Mouse (Mus musculus) c-Kit-negative CD71-positive TER-119-positive erythroid progenitor cells, embryonic 14.5 days (primary cell): ENCODE measurements around the gene Cst3.
A peak's percentile ranks its signal among the peaks of the same experiment; 100 is the strongest.

Experiments
- DNase-seq: peaks from one replicate; pipeline ENCODE4 v3.0.0-alpha.2; 2013; ENCODE audit warnings: low read depth, low spot score

Cst3 gene

GRCm38 (mm10) chr2:148875335-148875811, at the start of gene Cst3:
TSS of gene Cst3 (minus strand) at chr2:148875692.
- DNase-seq: peak; percentile 51

- DNase-seq: peak; percentile 8
Observed at GRCm38 (mm10) chr2:148902286-148902685, 26.8 kb upstream of the Cst3 start.

DNA sequence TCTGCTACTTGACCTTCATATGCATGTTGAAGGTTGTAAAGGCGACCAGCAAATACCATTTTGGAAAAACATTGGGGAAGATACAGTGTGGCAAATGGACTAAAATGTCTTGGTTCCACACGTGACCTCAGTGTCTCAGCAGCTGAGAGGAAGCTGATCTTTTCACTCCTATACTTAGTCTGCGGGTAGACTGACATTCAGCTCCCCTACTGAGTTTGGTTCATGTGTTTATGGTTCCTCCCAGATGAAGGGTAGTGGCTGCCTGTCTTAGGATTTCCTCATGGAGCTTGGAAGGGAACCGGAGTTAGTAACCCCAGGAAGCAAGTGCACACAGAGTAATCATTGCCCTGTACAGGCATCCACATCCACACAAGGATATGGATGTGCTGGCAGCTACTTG, 24.8 kb upstream of the Cst3 start:
- DNase-seq: no peak

DNA sequence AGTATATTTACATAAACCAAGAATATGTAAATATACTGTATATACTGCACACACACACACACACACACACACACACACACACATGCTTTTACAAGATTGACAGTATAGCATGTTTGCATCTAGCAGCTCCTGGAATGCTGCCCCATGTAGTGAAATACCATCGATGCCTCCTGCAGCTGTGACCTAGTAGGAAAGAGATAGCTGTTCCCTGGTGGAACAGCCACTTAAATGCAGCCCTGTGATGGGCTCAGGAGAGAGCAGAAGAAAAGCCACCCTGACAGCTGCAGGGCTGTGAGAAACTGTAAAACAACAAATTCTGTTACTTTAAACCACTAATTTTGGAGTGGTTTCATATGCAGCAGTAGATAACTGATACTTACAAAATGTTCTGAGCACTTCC, 20.7 kb upstream of the Cst3 start:
- DNase-seq: no peak

- no peak for DNase-seq
Observed at GRCm38 (mm10) chr2:148893107-148893506, 17.6 kb upstream of the Cst3 start.

- DNase-seq: no peak
Observed at GRCm38 (mm10) chr2:148890021-148890851, 14.7 kb upstream of the Cst3 start.

DNA sequence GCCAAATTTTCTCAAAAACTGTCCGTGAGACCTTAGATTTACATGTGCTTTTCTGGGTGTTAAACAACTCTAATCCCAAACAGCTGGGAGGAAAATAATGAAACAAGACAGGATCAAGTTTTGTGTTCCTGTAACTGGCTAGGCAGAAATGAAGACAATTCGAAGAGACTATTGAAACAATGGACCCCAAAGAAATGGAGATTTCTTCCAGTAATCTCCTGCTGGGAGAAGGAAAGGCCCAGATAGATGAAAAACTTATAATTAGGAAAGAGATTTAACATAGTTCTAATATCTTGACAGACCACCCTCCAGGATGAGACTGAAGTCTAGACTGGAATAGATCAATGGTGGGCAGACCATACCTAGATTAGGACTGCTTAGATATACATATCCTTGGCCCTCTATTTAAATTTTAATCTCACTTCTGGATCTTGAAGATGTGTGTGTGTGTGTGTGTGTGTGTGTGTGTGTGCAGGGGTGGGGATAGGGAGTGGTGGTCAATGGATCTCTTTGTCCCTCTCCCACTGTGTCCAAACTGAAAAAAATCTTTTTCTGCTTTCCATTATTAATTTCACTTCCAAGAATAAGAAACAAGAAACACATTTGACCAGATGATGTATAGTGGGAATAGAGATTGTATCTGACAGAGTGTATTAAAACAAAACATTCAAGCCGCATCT, 14.0 kb upstream of the Cst3 start:
- no peak for DNase-seq

DNA sequence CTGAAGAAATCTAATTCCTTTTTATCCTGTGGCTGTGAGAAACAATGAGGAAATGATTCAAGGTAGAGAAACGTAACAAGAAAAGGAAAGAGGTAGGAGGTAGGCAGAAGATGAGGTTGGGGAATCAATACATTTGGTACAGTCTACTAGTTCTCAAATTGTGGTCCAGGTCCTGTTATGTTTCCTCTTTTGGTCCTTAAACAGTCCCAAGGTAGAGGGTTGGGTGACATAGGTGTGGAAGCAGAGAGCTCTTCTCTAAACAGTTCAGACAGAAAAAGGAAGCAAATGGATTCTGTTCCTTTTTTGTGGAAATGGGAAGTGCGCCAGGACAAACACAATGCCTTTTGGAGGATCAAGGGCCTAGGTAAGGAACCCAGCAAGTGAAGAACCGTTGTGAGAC, 13.4 kb upstream of the Cst3 start:
- no peak for DNase-seq

DNA sequence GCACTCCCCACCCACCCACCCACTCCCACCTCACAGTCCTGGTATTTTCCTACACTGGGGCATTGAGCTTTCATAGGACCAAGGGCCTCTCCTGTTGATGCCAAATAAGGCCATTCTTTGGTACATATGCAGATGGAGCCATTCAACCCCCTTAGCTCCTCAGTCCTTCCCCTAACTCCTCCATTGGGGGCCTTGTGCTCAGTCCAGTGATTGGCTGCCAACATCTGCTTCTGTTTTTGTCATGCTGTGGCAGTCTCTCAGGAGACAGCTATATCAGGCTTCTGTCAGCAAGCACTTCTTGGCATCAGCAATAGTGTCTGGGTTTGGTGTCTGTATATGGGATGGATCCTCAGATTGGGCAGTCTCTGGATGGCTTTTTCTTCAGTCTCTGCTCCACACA, 9.2 kb upstream of the Cst3 start:
- DNase-seq: no peak

- no peak for DNase-seq
Observed at GRCm38 (mm10) chr2:148879199-148879598, 3.7 kb upstream of the Cst3 start.

- DNase-seq: no peak
Observed at GRCm38 (mm10) chr2:148878641-148879130, 3.2 kb upstream of the Cst3 start.

GRCm38 (mm10) chr2:148877016-148877770, 1.7 kb upstream of the Cst3 start:
- DNase-seq: no peak

DNA sequence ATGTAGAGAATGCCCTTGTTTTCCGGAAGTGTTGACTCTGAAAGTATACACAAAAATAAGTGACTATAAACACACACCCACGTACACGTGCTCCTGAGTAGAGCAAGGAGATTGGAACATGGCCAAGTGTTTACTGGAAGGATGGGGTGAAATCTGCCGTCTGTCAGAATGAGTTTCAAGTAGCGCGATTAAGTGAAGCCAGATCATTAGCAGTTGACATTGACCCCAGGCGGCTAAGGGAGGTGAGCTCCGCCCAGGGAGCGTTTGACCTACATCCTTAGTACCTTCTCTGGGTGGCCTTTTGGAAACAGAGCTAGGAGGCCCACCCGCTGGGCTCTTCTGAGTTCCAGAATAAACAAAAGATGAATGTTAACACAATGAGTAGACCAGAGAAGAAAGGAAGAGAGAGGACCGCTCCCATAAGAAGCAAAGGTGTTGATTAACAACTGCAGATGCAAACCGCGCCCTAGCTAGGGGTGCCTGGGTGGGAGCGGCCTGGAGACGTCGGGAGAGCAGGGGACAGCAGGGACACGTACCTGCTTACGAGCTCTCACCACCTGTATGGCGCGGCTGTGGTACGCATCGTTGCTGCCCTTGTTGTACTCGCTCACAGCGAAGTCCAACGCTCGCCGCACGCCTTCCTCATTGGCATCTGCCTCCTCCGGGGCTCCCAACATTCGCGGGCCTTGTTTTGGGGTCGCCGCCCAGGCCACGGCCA, 716 bp downstream of the Cst3 start:
- no peak for DNase-seq

DNA sequence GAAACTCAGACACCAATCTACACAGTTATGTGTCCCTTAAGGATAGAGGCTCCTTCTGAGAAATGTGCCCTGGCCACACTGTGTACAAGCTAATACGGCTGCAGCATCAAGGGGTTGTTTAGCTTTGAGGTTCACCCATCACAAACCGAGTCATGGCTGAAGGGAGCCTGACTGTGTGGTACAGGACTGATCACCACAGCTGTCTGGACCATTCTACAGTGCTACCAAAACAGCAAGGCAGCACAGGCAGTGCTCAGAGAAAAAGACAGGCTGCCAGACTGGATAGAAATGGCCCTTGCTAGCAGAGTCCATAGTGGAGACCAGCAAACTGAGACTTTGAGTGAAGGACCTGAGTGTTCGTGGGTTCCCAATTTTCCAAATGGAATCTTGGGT, 1.3 kb downstream of the Cst3 start:
- no peak for DNase-seq

DNA sequence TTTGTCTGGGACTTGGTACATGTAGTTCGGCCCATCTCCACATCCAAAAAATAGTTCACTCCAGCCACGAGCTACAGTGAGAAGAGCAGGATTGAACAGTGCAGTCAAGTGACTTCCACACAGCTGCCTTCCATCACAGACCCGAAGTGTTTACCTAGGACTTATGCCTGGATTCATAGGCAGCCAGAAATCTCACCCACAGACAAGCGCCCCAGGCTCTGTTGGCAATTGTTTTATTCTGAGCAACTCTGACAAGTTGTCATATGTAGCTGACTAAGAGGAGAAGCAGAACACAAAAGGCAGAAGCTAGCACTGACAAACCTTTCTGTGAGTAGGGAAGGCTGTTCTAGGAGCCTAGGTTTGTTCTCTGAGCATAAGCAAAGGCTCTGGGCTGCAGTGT, 2.6 kb downstream of the Cst3 start:
- DNase-seq: no peak

DNA sequence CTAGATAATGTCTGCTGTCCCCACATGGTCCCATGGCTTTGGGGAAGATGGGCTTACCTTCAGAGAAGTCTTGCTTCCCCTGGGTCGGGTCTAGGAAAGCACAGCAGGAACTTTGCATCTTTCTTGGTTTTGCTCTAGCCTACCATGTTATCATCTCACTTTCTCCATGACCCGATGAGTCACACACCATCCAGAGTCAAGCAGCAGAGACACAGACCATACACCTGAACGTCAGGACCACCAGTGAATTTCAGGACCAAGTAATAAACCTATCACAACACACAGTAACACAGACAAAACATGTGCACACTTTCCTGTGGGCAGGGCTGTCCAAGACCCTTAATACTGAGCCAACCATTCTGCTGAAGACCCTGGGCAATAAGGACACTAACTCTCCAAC, 5.0 kb downstream of the Cst3 start:
- no peak for DNase-seq

DNA sequence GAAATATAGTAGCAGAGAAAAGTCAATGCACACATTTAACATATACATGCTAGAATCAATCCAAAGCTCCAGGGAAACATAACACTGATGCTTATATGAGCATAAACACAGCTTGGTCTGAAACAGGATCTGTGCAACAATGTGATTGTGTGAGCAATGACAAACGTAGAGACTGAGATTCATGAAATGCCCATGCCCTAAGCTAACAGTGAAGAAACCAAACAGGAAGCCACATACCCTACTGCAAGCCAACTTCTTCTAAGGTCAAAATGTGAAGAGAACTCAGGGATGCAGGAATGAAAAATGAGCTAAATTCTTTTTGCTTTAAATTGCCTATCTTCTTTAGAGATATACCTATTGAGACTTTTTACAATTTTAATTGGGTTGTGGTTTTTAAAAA, 6.5 kb downstream of the Cst3 start:
- DNase-seq: no peak

- DNase-seq: no peak
Observed at GRCm38 (mm10) chr2:148864966-148865365, 10.5 kb downstream of the Cst3 start, which contains the start of gene 9230104L09Rik. TSS of gene 9230104L09Rik (minus strand) at chr2:148865038.

DNA sequence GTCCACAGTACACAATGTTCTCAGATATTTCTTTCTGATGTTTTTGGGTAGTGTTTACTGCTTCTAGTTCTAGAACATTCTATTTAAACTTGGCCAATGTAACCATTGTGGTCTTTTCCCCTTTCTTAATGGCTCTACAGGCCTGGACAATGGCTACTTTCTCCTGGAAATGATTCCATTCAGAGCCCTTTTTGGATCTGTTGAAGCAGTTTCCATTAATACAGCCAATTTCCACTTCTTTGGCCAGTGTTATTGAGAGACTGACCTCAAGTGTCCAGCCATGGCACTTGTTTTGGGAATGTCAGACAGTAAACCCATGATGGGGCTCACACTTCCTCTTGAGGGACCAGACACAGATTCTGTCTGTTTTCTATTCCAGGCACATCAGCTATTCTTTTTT, 13.8 kb downstream of the Cst3 start:
- no peak for DNase-seq

DNA sequence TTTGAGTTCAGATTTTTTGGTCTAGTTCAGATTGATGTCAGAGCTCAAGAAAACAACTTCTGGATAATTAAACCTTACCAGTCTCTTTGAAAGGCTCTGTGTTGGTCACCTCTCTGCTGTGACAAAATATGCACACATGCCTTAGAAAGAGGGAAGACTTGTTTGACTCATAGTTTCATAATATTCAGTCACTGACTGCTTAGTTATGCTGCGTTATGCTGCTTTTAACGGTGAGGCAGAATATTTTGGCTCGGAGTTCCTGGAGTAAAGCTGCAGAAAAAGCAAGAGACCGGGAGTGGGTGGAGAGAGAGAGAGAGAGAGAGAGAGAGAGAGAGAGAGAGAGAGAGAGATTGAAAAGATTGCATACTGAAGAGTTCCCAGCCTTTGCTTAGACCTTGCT, 14.5 kb downstream of the Cst3 start:
- DNase-seq: no peak

DNA sequence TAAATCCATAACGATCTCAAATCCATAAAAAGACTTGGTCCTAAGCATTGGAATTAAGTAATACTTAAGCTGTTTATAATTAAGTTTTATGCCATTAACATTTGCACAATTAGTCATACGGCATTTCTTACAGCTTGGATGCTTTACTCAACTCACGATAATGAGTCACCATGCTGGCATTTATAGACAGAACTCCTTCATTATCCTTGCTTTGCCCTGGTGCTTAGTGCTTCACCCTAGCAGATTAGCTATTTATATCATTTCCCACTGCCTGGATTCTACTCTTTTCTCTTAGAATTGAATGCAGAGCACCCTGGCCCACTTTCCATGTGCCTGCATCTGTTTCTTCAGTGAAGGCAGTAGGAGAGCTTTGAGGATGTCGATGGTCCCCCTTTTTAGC, 18.0 kb downstream of the Cst3 start:
- DNase-seq: no peak
